Mouse (Mus musculus): ENCODE results near the gene Olfr353.

DNA sequence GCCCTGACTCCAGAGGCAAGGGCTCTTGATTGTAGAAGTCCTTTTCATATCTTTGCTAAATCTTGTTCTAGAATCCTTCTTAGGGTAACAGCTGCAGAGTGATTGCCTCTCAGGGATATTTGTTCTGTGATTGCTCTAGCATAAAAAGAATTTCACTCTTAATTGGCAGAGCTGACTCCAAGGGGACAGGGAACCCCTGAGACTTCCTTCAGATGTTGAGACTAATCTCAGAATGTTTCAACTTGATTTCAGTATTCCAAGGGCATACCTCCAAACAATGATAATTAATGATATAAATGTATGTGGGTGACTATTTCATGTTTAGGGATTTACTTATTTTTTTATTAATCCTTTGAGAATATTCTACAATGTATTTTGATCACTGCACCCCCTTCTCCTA is 36.1 kb upstream of the Olfr353 start, which contains the start of gene Olfr355:
- TF ChIP-seq POLR2A (IDR thresholded peaks at IDR 0.05; ENCODE audit: borderline replicate concordance, low read depth, low read length): no peak
- no peak for TF ChIP-seq CTCF (IDR thresholded peaks at IDR 0.05; ENCODE audit: low read depth, low read length)

Data from bone marrow macrophage, adult 2 months (primary cell).